In genomic region chr19:4847490-4847889, GRCm38 (mm10) we compare ENCODE assay signal across 9 mouse cellular contexts. TPM values are rescaled to one million over a fixed set of nuclear protein-coding genes. Genes with fewer than 3 reads are reported as not detected.
DNase-seq lines count a peak whose midpoint lies in the region; ATAC-seq and TF ChIP-seq lines count a peak whose summit lies in the region.
"Had no signal": no experiment of that assay in that cellular context is flagged by ENCODE, and none has a peak within 500 bp of the region (broad histone marks: within the 10 kb centered on the region; RNA-seq: fewer than 3 reads in every experiment).

No protein-coding gene starts in this region.

- no peaks in the 10 kb centered on the region for H3K9me3 ChIP-seq in hindbrain, postnatal 0 days (ENCODE audit: low read length)
- H3K9me3 ChIP-seq in hindbrain, embryonic 16.5 days (ENCODE audit: control insufficient read depth, low read length), result no peaks in the 10 kb centered on the region
- H3K9me3 ChIP-seq in ES-Bruce4 (replicated peaks; ENCODE audit: control insufficient read depth, insufficient read depth, low read length, poor library complexity, severe bottlenecking), result no peaks in the 10 kb centered on the region
- no peaks in the 10 kb centered on the region for H3K9me3 ChIP-seq in midbrain, embryonic 11.5 days (ENCODE audit: control insufficient read depth, low read length)

- TF ChIP-seq POLR2A in ES-Bruce4 (IDR thresholded peaks at IDR 0.05; ENCODE audit: insufficient read depth, low read length), result no peak
- no peak for TF ChIP-seq POLR2A in embryonic fibroblast, embryonic 13.5 days (IDR thresholded peaks at IDR 0.05; ENCODE audit: low read depth, low read length)

- H3K4me2 ChIP-seq in hindbrain, postnatal 0 days (ENCODE audit: low read depth, low read length), result no peak overlapping the region
- no peak overlapping the region for H3K4me2 ChIP-seq in hindbrain, embryonic 16.5 days (ENCODE audit: low read length)
- no peak overlapping the region for H3K4me2 ChIP-seq in midbrain, embryonic 11.5 days

- no peak for ATAC-seq in hindbrain, postnatal 0 days
- ATAC-seq in hindbrain, embryonic 16.5 days, result no peak
- peak; percentile 83 for ATAC-seq in megakaryocyte-erythroid progenitor cell, adult 5-6 weeks (replicated peaks; ENCODE audit: low FRiP score, low TSS enrichment, poor library complexity, severe bottlenecking)
- ATAC-seq in midbrain, embryonic 11.5 days (ENCODE audit: low FRiP score), result no peak

- H3K4me3 ChIP-seq in hindbrain, postnatal 0 days (ENCODE audit: low read length), result no peak overlapping the region
- no peak overlapping the region for H3K4me3 ChIP-seq in hindbrain, embryonic 16.5 days (ENCODE audit: low read length)
- H3K4me3 ChIP-seq in ES-Bruce4 (ENCODE audit: low read depth, low read length), result no peak overlapping the region
- H3K4me3 ChIP-seq in embryonic fibroblast, embryonic 13.5 days (ENCODE audit: insufficient read depth, low read length), result no peak overlapping the region
- no peak overlapping the region for H3K4me3 ChIP-seq in midbrain, embryonic 11.5 days (ENCODE audit: low read depth, low read length)

- H3K4me1 ChIP-seq in hindbrain, postnatal 0 days (ENCODE audit: insufficient read depth, low read length), result no peaks in the 10 kb centered on the region
- H3K4me1 ChIP-seq in hindbrain, embryonic 16.5 days (ENCODE audit: control insufficient read depth, insufficient read depth, low read depth, low read length), result no peaks in the 10 kb centered on the region
- peaks cover 3% of the 10 kb centered on the region for H3K4me1 ChIP-seq in ES-Bruce4 (ENCODE audit: control insufficient read depth, insufficient read depth, low read length)
- no peaks in the 10 kb centered on the region for H3K4me1 ChIP-seq in embryonic fibroblast, embryonic 13.5 days (ENCODE audit: control insufficient read depth, insufficient read depth, low read length)
- no peaks in the 10 kb centered on the region for H3K4me1 ChIP-seq in midbrain, embryonic 11.5 days (ENCODE audit: control insufficient read depth, insufficient read depth, low read length)

- TF ChIP-seq EP300 in ES-Bruce4 (IDR thresholded peaks at IDR 0.05; ENCODE audit: insufficient read depth, low read depth, low read length), result no peak

- WGBS in hindbrain, postnatal 0 days, result 37% methylated on average over 7 of the region's 7 CpGs
- 40% methylated on average over 7 of the region's 7 CpGs for WGBS in hindbrain, embryonic 16.5 days
- 37% methylated on average over 7 of the region's 7 CpGs for WGBS in midbrain, embryonic 11.5 days

- DNase-seq in hindbrain, postnatal 0 days (ENCODE audit: low spot score), result peak; percentile 62
- DNase-seq in frontal cortex, postnatal 14 days (ENCODE audit: low spot score in 2 of 2), result no peak
- DNase-seq in midbrain, embryonic 11.5 days (ENCODE audit: low spot score, missing footprints), result no peak
- no peak for DNase-seq in right cerebral cortex, adult 18-20 months

- no peaks in the 10 kb centered on the region for H3K27me3 ChIP-seq in hindbrain, postnatal 0 days (ENCODE audit: insufficient read depth, low read length)
- peaks cover 2% of the 10 kb centered on the region; the same call in 1 of the 2 replicates for H3K27me3 ChIP-seq in hindbrain, embryonic 16.5 days (replicated peaks; ENCODE audit: control insufficient read depth, insufficient read depth, low read length)
- H3K27me3 ChIP-seq in ES-Bruce4 (ENCODE audit: control insufficient read depth, insufficient read depth, low read length, poor library complexity, severe bottlenecking), result no peaks in the 10 kb centered on the region
- no peaks in the 10 kb centered on the region for H3K27me3 ChIP-seq in midbrain, embryonic 11.5 days (ENCODE audit: control insufficient read depth, insufficient read depth, low read length)

- no peak overlapping the region for H3K27ac ChIP-seq in hindbrain, postnatal 0 days
- H3K27ac ChIP-seq in hindbrain, embryonic 16.5 days (ENCODE audit: low read depth, low read length), result no peak overlapping the region
- no peak overlapping the region for H3K27ac ChIP-seq in ES-Bruce4 (ENCODE audit: insufficient read depth, low read length)
- H3K27ac ChIP-seq in embryonic fibroblast, embryonic 13.5 days (ENCODE audit: insufficient read depth, low read length), result no peak overlapping the region
- no peak overlapping the region for H3K27ac ChIP-seq in midbrain, embryonic 11.5 days (ENCODE audit: low read depth, low read length)

- peak; percentile 73 for TF ChIP-seq CTCF in hindbrain, postnatal 0 days (IDR thresholded peaks at IDR 0.05; ENCODE audit: low read depth)
- peak; percentile 62 for TF ChIP-seq CTCF in ES-Bruce4 (IDR thresholded peaks at IDR 0.05; ENCODE audit: low read depth, low read length)
- peak; percentile 62; the same call in 1 of the 2 replicates for TF ChIP-seq CTCF in embryonic fibroblast, embryonic 13.5 days (IDR thresholded peaks at IDR 0.05; ENCODE audit: borderline replicate concordance, insufficient read depth, low read length)

- H3K9ac ChIP-seq in hindbrain, postnatal 0 days (replicated peaks; ENCODE audit: low read length), result no peak overlapping the region
- no peak overlapping the region for H3K9ac ChIP-seq in hindbrain, embryonic 16.5 days (ENCODE audit: low read depth, low read length)
- H3K9ac ChIP-seq in ES-Bruce4 (ENCODE audit: low read depth, poor library complexity, severe bottlenecking), result no peak overlapping the region
- no peak overlapping the region for H3K9ac ChIP-seq in midbrain, embryonic 11.5 days (ENCODE audit: low read length)

- no peaks in the 10 kb centered on the region for H3K36me3 ChIP-seq in hindbrain, postnatal 0 days (ENCODE audit: insufficient read depth, low read length)
- H3K36me3 ChIP-seq in hindbrain, embryonic 16.5 days (ENCODE audit: control insufficient read depth, insufficient read depth, low read length), result no peaks in the 10 kb centered on the region
- H3K36me3 ChIP-seq in ES-Bruce4 (ENCODE audit: control insufficient read depth, insufficient read depth, low read length, poor library complexity, severe bottlenecking), result no peaks in the 10 kb centered on the region
- no peaks in the 10 kb centered on the region for H3K36me3 ChIP-seq in midbrain, embryonic 11.5 days (ENCODE audit: control insufficient read depth, insufficient read depth, low read length)

RNA-seq across cellular contexts. Expression of gene Ctsf, which starts 7.4 kb away (rescaled TPM):
- total RNA-seq in hindbrain, postnatal 0 days (2014; rRNA removed), result 80.2 and 147 TPM in 2 replicates
- polyA plus RNA-seq in hindbrain, postnatal 0 days (2015; fragmentation: Nextera tagmentation; extraction: Ambion mirVana), result 98.2 and 106 TPM in 2 replicates
- 87.0 and 90.1 TPM in 2 replicates for polyA plus RNA-seq in hindbrain, embryonic 16.5 days (2015; fragmentation: Nextera tagmentation; extraction: Ambion mirVana)
- polyA plus RNA-seq in ES-Bruce4 (2011; ENCODE audit: insufficient read depth, insufficient read length, low read depth, missing spikeins), result 13.5 and 13.6 TPM in 2 replicates
- polyA plus RNA-seq in embryonic fibroblast, embryonic 13.5 days (2011; ENCODE audit: insufficient read length, low read depth, missing spikeins), result 20.3 and 23.5 TPM in 2 replicates
- total RNA-seq in megakaryocyte-erythroid progenitor cell, adult 5-6 weeks (2014; fragmentation: Nextera tagmentation), result 1.3 and 2.9 TPM in 2 replicates
- total RNA-seq in megakaryocyte-erythroid progenitor cell, adult 5-6 weeks (2017), result 2.7 and 7.5 TPM in 2 replicates
- 34.1 and 34.9 TPM in 2 replicates for polyA plus RNA-seq in midbrain, embryonic 11.5 days (2014; fragmentation: Nextera tagmentation; extraction: Ambion mirVana)

RNA-seq across cellular contexts. Expression of gene Ccdc87, which starts 8.3 kb away (rescaled TPM):
- 0.72 and 0.89 TPM in 2 replicates for total RNA-seq in hindbrain, postnatal 0 days (2014; rRNA removed)
- 0.71 and 0.83 TPM in 2 replicates for polyA plus RNA-seq in hindbrain, postnatal 0 days (2015; fragmentation: Nextera tagmentation; extraction: Ambion mirVana)
- 0.57 and 0.74 TPM in 2 replicates for polyA plus RNA-seq in hindbrain, embryonic 16.5 days (2015; fragmentation: Nextera tagmentation; extraction: Ambion mirVana)
- polyA plus RNA-seq in ES-Bruce4 (2011; ENCODE audit: insufficient read depth, insufficient read length, low read depth, missing spikeins), result 0.27 TPM in 1 of 2 replicates, not detected in the other
- polyA plus RNA-seq in embryonic fibroblast, embryonic 13.5 days (2011; ENCODE audit: insufficient read length, low read depth, missing spikeins), result 0.26 TPM in 1 of 2 replicates, not detected in the other
- not detected in 2 replicates for total RNA-seq in megakaryocyte-erythroid progenitor cell, adult 5-6 weeks (2014; fragmentation: Nextera tagmentation)
- not detected in 2 replicates for total RNA-seq in megakaryocyte-erythroid progenitor cell, adult 5-6 weeks (2017)
- polyA plus RNA-seq in midbrain, embryonic 11.5 days (2014; fragmentation: Nextera tagmentation; extraction: Ambion mirVana), result 0.07 and 0.11 TPM in 2 replicates
- polyA plus RNA-seq: limb, embryonic 11.5 days had no signal

RNA-seq across cellular contexts. Expression of gene Ccs, which starts 8.4 kb away (rescaled TPM):
- total RNA-seq in hindbrain, postnatal 0 days (2014; rRNA removed), result 21.2 and 32.0 TPM in 2 replicates
- polyA plus RNA-seq in hindbrain, postnatal 0 days (2015; fragmentation: Nextera tagmentation; extraction: Ambion mirVana), result 48.4 and 51.1 TPM in 2 replicates
- 38.4 and 43.0 TPM in 2 replicates for polyA plus RNA-seq in hindbrain, embryonic 16.5 days (2015; fragmentation: Nextera tagmentation; extraction: Ambion mirVana)
- polyA plus RNA-seq in ES-Bruce4 (2011; ENCODE audit: insufficient read depth, insufficient read length, low read depth, missing spikeins), result 36.6 and 37.3 TPM in 2 replicates
- polyA plus RNA-seq in embryonic fibroblast, embryonic 13.5 days (2011; ENCODE audit: insufficient read length, low read depth, missing spikeins), result 43.3 and 48.7 TPM in 2 replicates
- total RNA-seq in megakaryocyte-erythroid progenitor cell, adult 5-6 weeks (2014; fragmentation: Nextera tagmentation), result 75.1 and 81.3 TPM in 2 replicates
- total RNA-seq in megakaryocyte-erythroid progenitor cell, adult 5-6 weeks (2017), result 47.7 and 59.0 TPM in 2 replicates
- polyA plus RNA-seq in midbrain, embryonic 11.5 days (2014; fragmentation: Nextera tagmentation; extraction: Ambion mirVana), result 34.1 and 35.6 TPM in 2 replicates

RNA-seq across cellular contexts. Expression of gene Actn3, which starts 30.2 kb away (rescaled TPM):
- 6.8 and 8.4 TPM in 2 replicates for total RNA-seq in hindbrain, postnatal 0 days (2014; rRNA removed)
- 3.8 and 3.9 TPM in 2 replicates for polyA plus RNA-seq in hindbrain, postnatal 0 days (2015; fragmentation: Nextera tagmentation; extraction: Ambion mirVana)
- polyA plus RNA-seq in hindbrain, embryonic 16.5 days (2015; fragmentation: Nextera tagmentation; extraction: Ambion mirVana), result 2.7 and 3.5 TPM in 2 replicates
- polyA plus RNA-seq in ES-Bruce4 (2011; ENCODE audit: insufficient read depth, insufficient read length, low read depth, missing spikeins), result 4.5 and 4.8 TPM in 2 replicates
- polyA plus RNA-seq in embryonic fibroblast, embryonic 13.5 days (2011; ENCODE audit: insufficient read length, low read depth, missing spikeins), result 1.4 and 1.5 TPM in 2 replicates
- 2.2 and 4.0 TPM in 2 replicates for total RNA-seq in megakaryocyte-erythroid progenitor cell, adult 5-6 weeks (2014; fragmentation: Nextera tagmentation)
- total RNA-seq in megakaryocyte-erythroid progenitor cell, adult 5-6 weeks (2017), result 1.0 TPM in 1 of 2 replicates, not detected in the other
- polyA plus RNA-seq in midbrain, embryonic 11.5 days (2014; fragmentation: Nextera tagmentation; extraction: Ambion mirVana), result 0.86 and 1.2 TPM in 2 replicates

RNA-seq across cellular contexts. Expression of gene Zdhhc24, which starts 31.0 kb away (rescaled TPM):
- 29.1 and 30.7 TPM in 2 replicates for total RNA-seq in hindbrain, postnatal 0 days (2014; rRNA removed)
- polyA plus RNA-seq in hindbrain, postnatal 0 days (2015; fragmentation: Nextera tagmentation; extraction: Ambion mirVana), result 17.4 and 20.9 TPM in 2 replicates
- 22.5 and 23.4 TPM in 2 replicates for polyA plus RNA-seq in hindbrain, embryonic 16.5 days (2015; fragmentation: Nextera tagmentation; extraction: Ambion mirVana)
- polyA plus RNA-seq in ES-Bruce4 (2011; ENCODE audit: insufficient read depth, insufficient read length, low read depth, missing spikeins), result 8.2 and 10.3 TPM in 2 replicates
- 9.5 and 11.1 TPM in 2 replicates for polyA plus RNA-seq in embryonic fibroblast, embryonic 13.5 days (2011; ENCODE audit: insufficient read length, low read depth, missing spikeins)
- total RNA-seq in megakaryocyte-erythroid progenitor cell, adult 5-6 weeks (2014; fragmentation: Nextera tagmentation), result 16.5 and 20.3 TPM in 2 replicates
- total RNA-seq in megakaryocyte-erythroid progenitor cell, adult 5-6 weeks (2017), result 8.8 and 13.2 TPM in 2 replicates
- 12.4 and 13.3 TPM in 2 replicates for polyA plus RNA-seq in midbrain, embryonic 11.5 days (2014; fragmentation: Nextera tagmentation; extraction: Ambion mirVana)
